Mouse (Mus musculus) layer of hippocampus, adult 9-10 months (tissue): ENCODE data around the gene P3h1.
"Not testable (repeated sequence)": the region's sequence is repeated elsewhere in the genome, so short reads cannot be mapped to it uniquely, and the experiment has no call there.

Experiments
- DNase-seq: peaks from one replicate; pipeline ENCODE4 v3.0.0; 2022; ENCODE audit warnings: low spot score

Gene P3h1

GRCm38 (mm10) chr4:119275226-119275625, 42.5 kb downstream of the P3h1 start:
- no peak for DNase-seq

- DNase-seq, result no peak
Observed at GRCm38 (mm10) chr4:119275726-119276125, 43.0 kb downstream of the P3h1 start.

GRCm38 (mm10) chr4:119278784-119279183, 46.1 kb downstream of the P3h1 start:
- DNase-seq, result not testable (repeated sequence)

GRCm38 (mm10) chr4:119284861-119285260, 52.1 kb downstream of the P3h1 start:
- no peak for DNase-seq

GRCm38 (mm10) chr4:119285336-119285735, 52.6 kb downstream of the P3h1 start:
- no peak for DNase-seq

- no peak for DNase-seq
Observed at GRCm38 (mm10) chr4:119291921-119292320, 59.2 kb downstream of the P3h1 start.

- no peak for DNase-seq
Observed at GRCm38 (mm10) chr4:119292771-119293573, 60.3 kb downstream of the P3h1 start.

- DNase-seq, result no peak
Observed at GRCm38 (mm10) chr4:119293574-119294258, 61.0 kb downstream of the P3h1 start.

GRCm38 (mm10) chr4:119294415-119295133, 61.9 kb downstream of the P3h1 start, which contains the start of gene Ybx1:
Ybx1 (minus strand) TSS chr4:119294604.
- peak; percentile 99 for DNase-seq

GRCm38 (mm10) chr4:119295134-119295453, 62.4 kb downstream of the P3h1 start:
- DNase-seq, result no peak

GRCm38 (mm10) chr4:119297361-119297760, 64.6 kb downstream of the P3h1 start:
- no peak for DNase-seq
